Mouse (Mus musculus): ENCODE measurements around the gene Snip1.

GRCm38 (mm10) chr4:125117902-125118320 lies 51.4 kb downstream of the Snip1 start:
- TF ChIP-seq CTCF (IDR thresholded peaks at IDR 0.05; ENCODE audit: extremely low read depth, insufficient read depth, low read length) = no peak
- no peak for TF ChIP-seq POLR2A (IDR thresholded peaks at IDR 0.05; ENCODE audit: extremely low read depth, insufficient read depth, low read length)
